Mouse (Mus musculus): Measurements from ENCODE around the gene Gm20388.

DNA sequence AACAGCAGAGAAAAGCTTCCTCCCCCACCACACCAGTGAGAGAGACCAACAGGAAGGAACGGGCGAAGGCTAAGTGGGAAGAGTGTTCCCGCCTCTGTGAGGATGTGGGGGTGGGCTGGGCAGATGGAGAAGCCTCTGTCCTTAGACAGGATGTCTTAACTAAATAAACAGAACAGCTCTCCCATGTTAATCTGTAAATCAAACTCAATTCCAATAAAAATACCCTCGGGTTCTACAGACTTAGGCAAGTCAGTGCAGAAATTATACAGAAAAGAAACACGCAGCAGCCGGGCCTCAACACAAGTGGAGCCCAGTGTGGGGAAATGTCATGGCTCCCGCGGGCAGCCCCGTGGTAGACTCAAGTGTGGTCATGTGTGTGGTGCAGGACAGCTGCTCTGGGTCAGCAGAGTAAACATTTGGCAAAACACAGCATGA is 3240.1 kb downstream of the Gm20388 start:
- TF ChIP-seq GATA1 (IDR thresholded peaks at IDR 0.05; ENCODE audit: low read length) = no peak
- TF ChIP-seq TAL1 (IDR thresholded peaks at IDR 0.05; ENCODE audit: low read length) = no peak

Measured in erythroblast, embryonic 14.5 days (primary cell).